Mouse (Mus musculus) gastrocnemius, postnatal 14 days (tissue): ENCODE results near the gene Metap1d. TPM values are rescaled to one million over a fixed set of nuclear protein-coding genes. Genes with fewer than 3 reads are reported as not detected.

Source experiments
- DNase-seq: peaks from one replicate; pipeline ENCODE4 v3.0.0; 2021; ENCODE audit warnings: mixed read lengths
- intact Hi-C: fragments of 180-260 bp; cut with DNase I; formaldehyde crosslinking; loops from one replicate; pipeline ENCODE4 v1.15.1; 2025; ENCODE audit warnings: low total_unique reads
- long read RNA-seq, 2 experiments: library from polyadenylated mRNA; stranded (forward); transcript quantifications; one replicate each; pipeline ENCODE4 v2.0.0; 2021
- total RNA-seq, 2 experiments: library from RNA; stranded (reverse); gene quantifications; 2 replicates each; pipeline ENCODE4 v1.2.3; 2021

Metap1d gene
- total RNA-seq = 10 to 100 TPM; 20.0 to 24.8 TPM
- long read RNA-seq, experiment 1, transcript Metap1d-201 (10 exons, 1,321 nt) = major isoform, 28 of 37 reads
- long read RNA-seq, experiment 1, partial matches to known transcripts = 4 of 37 reads
- long read RNA-seq, experiment 1, other reads (novel, unspliced or antisense) = 5 of 37 reads
- long read RNA-seq, experiment 2, transcript Metap1d-201 (10 exons, 1,321 nt) = major isoform, 19 of 30 reads
- long read RNA-seq, experiment 2, partial matches to known transcripts = 2 of 30 reads
- long read RNA-seq, experiment 2, other reads (novel, unspliced or antisense) = 6 of 30 reads

DNA sequence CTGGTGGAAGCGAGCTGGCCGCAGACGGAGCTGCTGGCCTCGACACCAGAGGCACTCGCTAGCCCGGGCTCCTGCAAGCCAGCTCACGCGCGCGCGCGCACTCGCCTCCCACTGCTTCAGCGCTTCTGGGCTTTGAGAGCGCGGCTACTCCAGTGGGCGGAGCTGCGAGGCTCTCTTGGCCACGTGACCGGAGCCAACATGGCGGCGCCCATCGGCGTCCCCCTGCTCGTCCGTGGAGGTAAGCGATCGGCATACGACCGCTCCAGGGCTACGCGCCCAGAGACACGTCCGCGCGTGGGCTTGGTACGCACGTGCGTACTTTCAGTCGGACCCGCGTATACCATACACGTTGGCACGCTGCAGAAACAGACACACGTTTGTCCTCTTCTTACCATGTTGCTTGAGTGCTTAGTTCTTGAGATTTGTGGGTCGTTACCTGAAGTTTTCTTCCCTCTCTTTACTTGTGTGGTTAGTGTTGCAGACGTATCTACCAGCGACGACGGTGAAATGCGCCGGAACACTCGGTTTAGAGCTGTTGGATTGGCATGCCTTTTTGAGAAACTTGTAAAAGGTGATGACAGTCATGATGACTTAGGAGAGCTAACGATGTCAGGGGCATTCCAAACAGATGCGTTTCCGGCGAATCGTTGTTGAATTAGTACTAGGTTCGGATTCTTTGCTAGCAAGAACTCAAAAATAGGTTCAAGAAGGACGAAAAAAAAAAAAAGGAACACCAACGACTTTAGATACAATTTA lies at the start of gene Metap1d:
Gene Metap1d (plus strand): TSS at position 116 of the 756 bp plus-strand sequence.
- intact Hi-C loops = no loop called here
- DNase-seq = peak; percentile 97

DNA sequence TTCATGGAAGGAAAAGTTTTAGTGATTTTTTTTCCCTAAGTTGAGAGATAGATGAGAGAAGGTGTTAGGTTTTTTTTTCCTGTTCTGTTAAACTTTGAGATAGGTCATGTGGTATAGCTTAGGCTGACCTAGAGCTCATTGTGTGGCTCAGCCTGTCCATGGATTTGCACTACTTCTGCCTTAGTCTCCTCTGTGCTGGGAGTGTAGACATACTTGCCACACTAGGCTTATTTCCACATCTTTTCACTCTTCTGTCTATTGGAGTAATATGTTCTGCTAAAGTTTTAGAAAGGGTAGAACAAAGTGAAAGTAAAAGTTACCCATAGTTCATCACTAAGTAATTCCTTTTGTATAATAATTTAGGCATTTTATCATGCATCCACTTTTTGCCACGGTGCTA lies 47.5 kb upstream of the Metap1d start:
- intact Hi-C loops = no loop called here
- no peak for DNase-seq

DNA sequence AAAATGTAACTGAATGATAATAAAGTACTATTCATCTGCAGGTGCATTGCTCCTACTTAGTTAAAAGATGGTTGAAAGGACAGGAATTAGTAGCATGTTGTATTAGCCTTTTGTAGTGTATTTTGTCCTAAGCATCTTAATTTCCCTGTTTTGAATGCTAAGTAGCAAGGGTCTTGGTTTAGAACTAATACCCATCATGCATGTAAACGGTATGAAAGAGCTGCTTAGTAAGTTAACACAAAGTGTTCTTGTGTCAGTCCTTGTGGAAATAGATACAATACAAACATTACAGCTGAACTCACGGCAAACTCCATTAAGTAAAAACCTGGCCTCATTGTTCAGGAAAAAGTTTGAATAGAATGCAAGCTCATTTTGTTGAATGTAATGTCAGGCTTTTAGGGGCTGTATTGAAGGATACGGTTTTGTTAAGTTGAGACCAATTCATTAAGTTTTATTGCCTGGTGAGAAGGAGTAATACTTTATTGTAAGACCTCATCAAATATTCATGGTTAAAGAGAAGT lies 34.3 kb upstream of the Metap1d start:
- no peak for DNase-seq
- intact Hi-C loops = no loop called here

DNA sequence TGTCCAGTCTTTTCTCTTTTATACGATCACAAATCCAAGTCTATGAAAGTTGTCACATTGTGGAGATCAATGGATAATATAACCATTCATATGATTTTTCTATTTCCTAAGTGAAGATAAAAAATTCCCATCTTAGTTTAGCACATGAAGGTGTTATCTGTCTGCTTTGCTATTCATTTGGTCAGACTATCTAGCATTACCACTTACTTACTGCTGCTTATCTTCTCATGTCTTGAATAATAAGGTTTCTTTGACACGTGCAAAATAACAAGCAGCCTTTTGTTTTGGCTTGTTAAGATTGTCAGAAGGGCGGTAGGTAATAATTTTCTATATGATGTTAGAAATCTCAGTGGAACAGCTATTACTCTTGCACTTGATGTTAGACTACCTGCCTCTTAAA lies 33.7 kb upstream of the Metap1d start:
- no peak for DNase-seq
- intact Hi-C loops = no loop called here

DNA sequence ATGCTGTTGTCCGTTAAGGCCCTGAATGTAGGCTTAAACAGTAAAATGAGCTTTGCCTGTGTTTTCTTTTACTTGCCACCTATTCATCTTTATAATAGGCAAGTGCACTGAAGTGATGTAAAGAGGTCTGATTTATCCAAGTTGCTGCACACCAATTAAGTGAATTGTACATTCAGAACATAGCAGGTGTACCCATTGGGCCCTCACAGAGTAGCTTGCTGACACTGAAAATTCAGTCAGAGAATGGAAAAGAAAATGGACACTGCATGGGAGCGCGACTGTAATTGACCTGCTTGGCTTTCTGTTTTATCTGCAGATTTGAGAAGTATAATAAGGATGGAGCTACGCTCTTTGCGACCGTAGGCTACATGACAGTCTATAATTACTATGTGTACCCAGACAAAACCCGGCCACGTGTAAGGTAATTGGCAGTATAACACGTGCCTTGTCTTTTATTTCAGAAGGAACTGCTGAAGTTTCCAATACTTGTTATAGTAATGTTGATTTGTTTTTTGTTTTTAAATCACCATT lies 32.1 kb upstream of the Metap1d start:
- DNase-seq = no peak
- intact Hi-C loops = no loop called here

DNA sequence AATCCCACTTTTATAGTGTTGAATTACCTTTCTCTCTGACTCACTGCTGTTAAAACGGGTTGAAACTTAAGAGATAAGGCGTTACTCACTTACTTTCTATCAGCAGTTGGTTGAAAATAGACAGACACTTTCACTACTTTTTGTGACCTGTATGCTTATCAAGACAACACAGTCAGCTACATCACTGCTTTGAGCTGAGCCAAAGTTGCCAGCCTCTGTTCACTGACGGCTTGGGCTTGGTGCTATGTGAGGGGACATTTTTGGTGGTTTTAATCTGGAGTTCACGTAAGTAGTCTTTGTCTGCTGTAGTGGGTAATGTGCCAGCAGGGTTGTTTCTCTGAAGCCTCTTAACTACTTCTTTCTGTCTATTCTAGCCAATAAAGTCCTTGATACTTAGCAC lies 28.5 kb upstream of the Metap1d start:
- intact Hi-C loops = no loop called here
- DNase-seq = no peak

DNA sequence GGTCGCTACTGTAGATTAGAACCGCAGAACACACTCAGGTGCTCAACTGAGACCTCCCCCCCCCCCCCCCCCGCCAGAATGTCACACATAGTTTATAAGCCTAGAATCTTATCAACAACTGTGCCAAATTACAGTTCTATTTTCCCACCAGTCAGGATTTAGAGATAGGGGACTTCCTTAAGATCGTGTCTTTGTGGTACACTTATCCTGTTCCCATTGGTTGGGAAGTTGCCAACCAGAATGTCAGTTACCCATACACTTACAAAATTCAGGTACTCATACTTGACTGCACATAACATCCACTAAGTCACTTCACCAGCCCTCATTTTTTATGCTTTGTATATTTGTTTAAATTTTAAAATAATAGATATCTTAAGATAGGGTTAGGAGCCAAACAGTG lies 17.6 kb upstream of the Metap1d start:
- DNase-seq = no peak
- intact Hi-C loops = no loop called here

GRCm38 (mm10) chr2:71443376-71443775 lies 9.7 kb upstream of the Metap1d start:
- intact Hi-C loops = no loop called here
- no peak for DNase-seq

- intact Hi-C loops = no loop called here
- no peak for DNase-seq
These were observed 7.4 kb upstream of the Metap1d start for GRCm38 (mm10) chr2:71445536-71446196.

GRCm38 (mm10) chr2:71449604-71450003 lies 3.5 kb upstream of the Metap1d start:
- intact Hi-C loops = no loop called here
- DNase-seq = no peak

- no peak for DNase-seq
- intact Hi-C loops = no loop called here
These were observed 1.3 kb upstream of the Metap1d start for GRCm38 (mm10) chr2:71451761-71452160.

DNA sequence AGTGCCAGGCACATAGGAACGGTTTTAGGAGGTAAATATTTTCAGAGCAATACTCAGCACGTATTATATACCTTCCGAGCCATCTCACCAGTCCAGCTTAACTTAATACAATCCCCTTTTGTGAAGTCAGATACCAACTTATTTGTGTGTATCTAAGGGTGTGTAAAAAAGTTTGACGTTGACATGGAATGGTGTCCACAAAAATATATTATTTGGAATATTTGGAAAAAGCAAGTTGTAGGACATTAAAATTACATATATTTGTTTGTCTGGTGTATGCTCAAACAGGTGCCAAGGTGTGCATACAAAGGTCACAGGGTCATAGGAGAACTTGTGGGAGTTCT lies 813 bp downstream of the Metap1d start:
- intact Hi-C loops = no loop called here
- no peak for DNase-seq

- no peak for DNase-seq
- intact Hi-C loops = no loop called here
These were observed 5.5 kb downstream of the Metap1d start for GRCm38 (mm10) chr2:71458624-71459023.

- no peak for DNase-seq
- intact Hi-C loops = no loop called here
These were observed 6.6 kb downstream of the Metap1d start for GRCm38 (mm10) chr2:71459659-71460058.

DNA sequence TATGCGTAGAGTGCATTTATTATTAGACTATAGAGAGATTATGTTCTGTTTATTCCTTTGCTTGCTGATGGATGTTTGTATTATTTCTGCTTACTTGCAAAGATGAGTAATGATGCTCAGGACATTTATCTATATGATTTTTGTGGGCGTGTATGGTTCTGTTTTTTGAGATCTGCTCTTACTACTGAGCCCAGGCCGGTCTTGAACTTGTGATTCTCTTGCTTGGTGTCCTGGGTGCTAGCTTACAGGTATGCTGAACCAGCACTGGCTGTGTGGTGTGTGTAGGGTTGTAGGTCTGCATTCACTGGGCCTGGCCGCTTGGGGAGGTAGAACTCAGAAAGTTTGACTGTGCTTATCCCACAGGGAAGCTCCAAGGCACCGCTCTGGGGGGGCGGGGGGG lies 8.1 kb downstream of the Metap1d start:
- intact Hi-C loops = no loop called here
- no peak for DNase-seq

- DNase-seq = no peak
- intact Hi-C loops = no loop called here
These were observed 8.5 kb downstream of the Metap1d start for GRCm38 (mm10) chr2:71461589-71461988.

DNA sequence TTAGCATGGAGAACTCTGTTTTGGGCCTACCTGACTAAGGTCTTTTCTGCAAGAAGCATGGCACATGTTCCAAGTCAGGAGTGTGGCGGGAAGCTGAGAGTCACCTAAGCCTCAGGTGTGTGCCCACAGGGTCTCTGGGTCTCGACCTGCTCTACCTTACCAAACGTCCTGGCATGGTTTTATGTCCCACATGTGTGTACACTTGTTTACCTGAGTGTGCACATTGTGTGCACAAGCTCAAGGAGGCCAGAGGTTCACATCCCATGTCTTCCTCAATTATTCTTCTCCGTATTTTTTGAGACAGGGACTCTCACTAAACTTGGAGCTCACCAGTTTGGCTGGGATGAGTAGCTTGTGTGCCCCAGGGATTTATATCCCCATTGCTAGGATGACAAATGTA lies 9.0 kb downstream of the Metap1d start:
- DNase-seq = no peak
- intact Hi-C loops = no loop called here

DNA sequence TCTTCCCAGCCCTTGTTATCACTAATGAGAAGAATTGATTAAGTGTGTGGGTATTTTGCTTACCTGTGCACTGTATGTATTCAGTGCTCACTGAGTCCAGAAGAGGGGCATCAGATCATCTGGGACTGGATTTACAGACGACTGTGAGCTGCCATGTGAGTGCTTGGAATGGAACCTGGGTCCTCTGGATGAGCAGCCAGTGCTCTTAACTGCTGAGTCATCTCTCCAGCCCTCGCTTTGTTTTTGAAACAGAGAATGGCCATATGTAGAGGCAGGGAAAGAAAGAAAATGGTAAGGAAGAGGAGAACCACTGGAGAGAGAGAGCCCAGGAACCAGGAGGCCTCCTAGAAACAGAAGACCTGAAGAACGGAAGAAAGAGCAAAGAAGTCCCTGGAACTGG lies 9.5 kb downstream of the Metap1d start:
- intact Hi-C loops = no loop called here
- DNase-seq = no peak

DNA sequence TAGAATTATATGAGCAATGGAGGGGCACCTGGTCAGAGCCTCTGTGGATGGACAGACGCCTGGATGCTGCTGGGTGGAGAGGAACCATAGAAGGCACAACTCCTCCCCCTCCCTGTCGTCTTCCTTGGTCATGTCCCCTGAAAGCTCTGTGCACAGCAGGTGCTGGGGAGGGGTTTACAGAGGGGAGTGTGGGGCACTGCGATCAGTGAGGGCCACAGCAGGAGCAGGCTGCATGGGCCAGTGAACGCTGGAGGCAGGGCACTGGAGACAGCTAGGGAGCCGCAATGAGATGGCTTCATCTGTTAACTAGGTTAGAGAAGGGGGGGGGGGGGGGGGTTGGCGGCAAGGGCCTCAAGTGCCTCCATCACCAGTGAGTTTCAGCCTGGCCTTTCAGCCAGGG lies 13.0 kb downstream of the Metap1d start:
- intact Hi-C loops = no loop called here
- no peak for DNase-seq

GRCm38 (mm10) chr2:71466861-71467450 lies 13.9 kb downstream of the Metap1d start:
- DNase-seq = no peak
- intact Hi-C loops = no loop called here
